Mouse (Mus musculus): Measurements from ENCODE around the gene Kmt2e. TPM values are rescaled to one million over a fixed set of nuclear protein-coding genes. Genes with fewer than 3 reads are reported as not detected.
A peak's percentile ranks its signal among the peaks of the same experiment; 100 is the strongest.

The Kmt2e gene
- polyA plus RNA-seq, 1 experiment from 2014 or later = 44.8 TPM

- Histone ChIP-seq H3K9me3 (ENCODE audit: control insufficient read depth) (no peaks in the 10 kb centered on the region), H3K4me3 (ENCODE audit: low read depth, low read length) (no peak overlapping the region), H3K4me2 (replicated peaks; ENCODE audit: low read depth) (no peak overlapping the region), H3K4me1 (replicated peaks; ENCODE audit: control insufficient read depth, insufficient read depth, low read length) (no peaks in the 10 kb centered on the region), H3K36me3 (ENCODE audit: control insufficient read depth, insufficient read depth) (peaks cover 56% of the 10 kb centered on the region), H3K27me3 (replicated peaks; ENCODE audit: control insufficient read depth, insufficient read depth, low read length) (no peaks in the 10 kb centered on the region), H3K9ac (ENCODE audit: low read depth, low read length) (no peak overlapping the region), H3K27ac (ENCODE audit: low read depth, low read length) (no peak overlapping the region)
- WGBS = 90% methylated on average over 4 of the region's 4 CpGs
- no peak for TF ChIP-seq CTCF (IDR thresholded peaks at IDR 0.05; ENCODE audit: low read depth)
- ATAC-seq = no peak
Measured at GRCm38 (mm10) chr5:23517839-23518238, 83.6 kb downstream of the Kmt2e start.

- no peak for TF ChIP-seq CTCF (IDR thresholded peaks at IDR 0.05; ENCODE audit: low read depth)
- Histone ChIP-seq H3K4me1 (replicated peaks; ENCODE audit: control insufficient read depth, insufficient read depth, low read length) (no peaks in the 10 kb centered on the region), H3K9me3 (ENCODE audit: control insufficient read depth) (no peaks in the 10 kb centered on the region), H3K4me2 (replicated peaks; ENCODE audit: low read depth) (no peak overlapping the region), H3K9ac (ENCODE audit: low read depth, low read length) (no peak overlapping the region), H3K27me3 (replicated peaks; ENCODE audit: control insufficient read depth, insufficient read depth, low read length) (no peaks in the 10 kb centered on the region), H3K4me3 (ENCODE audit: low read depth, low read length) (no peak overlapping the region), H3K36me3 (ENCODE audit: control insufficient read depth, insufficient read depth) (peaks cover 50% of the 10 kb centered on the region), H3K27ac (ENCODE audit: low read depth, low read length) (peak overlapping the region; percentile 21)
- 30% methylated on average over 3 of the region's 3 CpGs for WGBS
- peak; percentile 94 for ATAC-seq
Measured at GRCm38 (mm10) chr5:23518673-23519072, 84.4 kb downstream of the Kmt2e start.

GRCm38 (mm10) chr5:23519679-23520078 lies 85.4 kb downstream of the Kmt2e start:
- Histone ChIP-seq H3K4me1 (replicated peaks; ENCODE audit: control insufficient read depth, insufficient read depth, low read length) (no peaks in the 10 kb centered on the region), H3K9ac (ENCODE audit: low read depth, low read length) (no peak overlapping the region), H3K4me2 (replicated peaks; ENCODE audit: low read depth) (no peak overlapping the region), H3K27ac (ENCODE audit: low read depth, low read length) (no peak overlapping the region), H3K27me3 (replicated peaks; ENCODE audit: control insufficient read depth, insufficient read depth, low read length) (no peaks in the 10 kb centered on the region), H3K36me3 (ENCODE audit: control insufficient read depth, insufficient read depth) (peaks cover 53% of the 10 kb centered on the region), H3K9me3 (ENCODE audit: control insufficient read depth) (no peaks in the 10 kb centered on the region), H3K4me3 (ENCODE audit: low read depth, low read length) (no peak overlapping the region)
- ATAC-seq = no peak
- TF ChIP-seq CTCF (IDR thresholded peaks at IDR 0.05; ENCODE audit: low read depth) = no peak
- 91% methylated on average over 3 of the region's 3 CpGs for WGBS

GRCm38 (mm10) chr5:23521645-23522044 lies 87.4 kb downstream of the Kmt2e start:
- ATAC-seq = no peak
- Histone ChIP-seq H3K27me3 (replicated peaks; ENCODE audit: control insufficient read depth, insufficient read depth, low read length) (no peaks in the 10 kb centered on the region), H3K4me2 (replicated peaks; ENCODE audit: low read depth) (no peak overlapping the region), H3K36me3 (ENCODE audit: control insufficient read depth, insufficient read depth) (peaks cover 45% of the 10 kb centered on the region), H3K4me3 (ENCODE audit: low read depth, low read length) (no peak overlapping the region), H3K9ac (ENCODE audit: low read depth, low read length) (no peak overlapping the region), H3K4me1 (replicated peaks; ENCODE audit: control insufficient read depth, insufficient read depth, low read length) (no peaks in the 10 kb centered on the region), H3K27ac (ENCODE audit: low read depth, low read length) (no peak overlapping the region), H3K9me3 (ENCODE audit: control insufficient read depth) (no peaks in the 10 kb centered on the region)
- no peak for TF ChIP-seq CTCF (IDR thresholded peaks at IDR 0.05; ENCODE audit: low read depth)
- 65% methylated on average over 1 of the region's 1 CpGs for WGBS

GRCm38 (mm10) chr5:23523936-23524335 lies 89.7 kb downstream of the Kmt2e start:
- Histone ChIP-seq H3K27me3 (replicated peaks; ENCODE audit: control insufficient read depth, insufficient read depth, low read length) (no peaks in the 10 kb centered on the region), H3K9ac (ENCODE audit: low read depth, low read length) (no peak overlapping the region), H3K9me3 (ENCODE audit: control insufficient read depth) (no peaks in the 10 kb centered on the region), H3K36me3 (ENCODE audit: control insufficient read depth, insufficient read depth) (peaks cover 55% of the 10 kb centered on the region), H3K4me3 (ENCODE audit: low read depth, low read length) (no peak overlapping the region), H3K4me2 (replicated peaks; ENCODE audit: low read depth) (no peak overlapping the region), H3K27ac (ENCODE audit: low read depth, low read length) (no peak overlapping the region), H3K4me1 (replicated peaks; ENCODE audit: control insufficient read depth, insufficient read depth, low read length) (no peaks in the 10 kb centered on the region)
- ATAC-seq = no peak
- WGBS = 77% methylated on average over 3 of the region's 3 CpGs
- no peak for TF ChIP-seq CTCF (IDR thresholded peaks at IDR 0.05; ENCODE audit: low read depth)

GRCm38 (mm10) chr5:23524621-23525020 lies 90.4 kb downstream of the Kmt2e start:
- Histone ChIP-seq H3K27me3 (replicated peaks; ENCODE audit: control insufficient read depth, insufficient read depth, low read length) (no peaks in the 10 kb centered on the region), H3K36me3 (ENCODE audit: control insufficient read depth, insufficient read depth) (peaks cover 54% of the 10 kb centered on the region), H3K4me2 (replicated peaks; ENCODE audit: low read depth) (no peak overlapping the region), H3K9me3 (ENCODE audit: control insufficient read depth) (no peaks in the 10 kb centered on the region), H3K9ac (ENCODE audit: low read depth, low read length) (no peak overlapping the region), H3K4me3 (ENCODE audit: low read depth, low read length) (no peak overlapping the region), H3K27ac (ENCODE audit: low read depth, low read length) (no peak overlapping the region), H3K4me1 (replicated peaks; ENCODE audit: control insufficient read depth, insufficient read depth, low read length) (no peaks in the 10 kb centered on the region)
- 82% methylated on average over 3 of the region's 3 CpGs for WGBS
- no peak for TF ChIP-seq CTCF (IDR thresholded peaks at IDR 0.05; ENCODE audit: low read depth)
- ATAC-seq = no peak

- WGBS = 90% methylated on average over 6 of the region's 6 CpGs
- ATAC-seq = no peak
- Histone ChIP-seq H3K4me1 (replicated peaks; ENCODE audit: control insufficient read depth, insufficient read depth, low read length) (no peaks in the 10 kb centered on the region), H3K4me3 (ENCODE audit: low read depth, low read length) (no peak overlapping the region), H3K9me3 (ENCODE audit: control insufficient read depth) (no peaks in the 10 kb centered on the region), H3K27ac (ENCODE audit: low read depth, low read length) (no peak overlapping the region), H3K4me2 (replicated peaks; ENCODE audit: low read depth) (no peak overlapping the region), H3K27me3 (replicated peaks; ENCODE audit: control insufficient read depth, insufficient read depth, low read length) (no peaks in the 10 kb centered on the region), H3K9ac (ENCODE audit: low read depth, low read length) (no peak overlapping the region), H3K36me3 (ENCODE audit: control insufficient read depth, insufficient read depth) (peaks cover 19% of the 10 kb centered on the region; the same call in 1 of the 2 replicates)
- no peak for TF ChIP-seq CTCF (IDR thresholded peaks at IDR 0.05; ENCODE audit: low read depth)
Measured at GRCm38 (mm10) chr5:23531100-23531499, 96.9 kb downstream of the Kmt2e start.
